Mouse (Mus musculus): ENCODE results near the gene Gpr68.

Gene Gpr68

GRCm38 (mm10) chr12:100831629-100832325 lies 76.2 kb downstream of the Gpr68 start:
- in situ Hi-C loops (cut with MboI, MseI) = loop anchor here (5.0 kb wide), 1 partner anchor 39 kb away; no protein-coding TSS in a partner anchor

GRCm38 (mm10) chr12:100831021-100831420 lies 77.0 kb downstream of the Gpr68 start:
- in situ Hi-C loops (cut with MboI, MseI) = loop anchor here (5.0 kb wide), 1 partner anchor 39 kb away; no protein-coding TSS in a partner anchor

All from T-helper 1 cell (primary cell).